Mouse (Mus musculus) heart, embryonic 11.5 days (tissue): ENCODE data around the gene Dlgap1. TPM values are rescaled to one million over a fixed set of nuclear protein-coding genes. Genes with fewer than 3 reads are reported as not detected.

ENCODE experiments used
- ATAC-seq: fragments of 200-750 bp; cut with Nextera tagmentation; replicated peaks from 2 replicates; pipeline ENCODE4 v1.8.0; 2017; ENCODE audit warnings: moderate library complexity; ENCODE audit not compliant: insufficient number of reproducible peaks, low FRiP score, low TSS enrichment
- H3K27ac ChIP-seq: fragments of 300-500 bp; sonication (generic); 2 replicates; pipeline ENCODE4 v1.5.1; 2014; ENCODE audit warnings: mild to moderate bottlenecking, low read depth, low read length
- H3K27me3 ChIP-seq: fragments of 300-500 bp; sonication (generic); 2 replicates; pipeline ENCODE4 v1.6.1; 2014; ENCODE audit warnings: mild to moderate bottlenecking, low read length, mixed read lengths; ENCODE audit not compliant: control insufficient read depth, insufficient read depth
- H3K36me3 ChIP-seq: fragments of 300-500 bp; sonication (generic); 2 replicates; pipeline ENCODE4 v1.6.1; 2014; ENCODE audit warnings: mild to moderate bottlenecking, low read length, moderate library complexity, mixed read lengths; ENCODE audit not compliant: control insufficient read depth, insufficient read depth
- H3K4me1 ChIP-seq: fragments of 300-500 bp; sonication (generic); 2 replicates; pipeline ENCODE4 v1.6.1; 2014; ENCODE audit warnings: low read length; ENCODE audit not compliant: control insufficient read depth, insufficient read depth
- H3K4me2 ChIP-seq: fragments of 300-500 bp; sonication (generic); 2 replicates; pipeline ENCODE4 v1.6.1; 2014; ENCODE audit warnings: mild to moderate bottlenecking, moderate library complexity
- H3K4me3 ChIP-seq: fragments of 300-500 bp; sonication (generic); 2 replicates; pipeline ENCODE4 v1.5.1; 2014; ENCODE audit warnings: low read depth, low read length
- H3K9ac ChIP-seq: fragments of 300-500 bp; sonication (generic); 2 replicates; pipeline ENCODE4 v1.6.1; 2014; ENCODE audit warnings: mild to moderate bottlenecking, low read depth, low read length, moderate library complexity
- H3K9me3 ChIP-seq: fragments of 300-500 bp; sonication (generic); replicated peaks from 2 replicates; pipeline ENCODE4 v1.6.1; 2016; ENCODE audit warnings: low read length; ENCODE audit not compliant: control insufficient read depth
- WGBS: fragments of 180-500 bp; shearing (Covaris S2); extraction: QIAGEN DNeasy Blood & Tissue Kit; methylation state at CpG from one replicate; pipeline ENCODE4 v1.1.7; 2014; ENCODE audit not compliant: insufficient replicate concordance; 5-methylcytosine and 5-hydroxymethylcytosine counted together
- polyA plus RNA-seq: library from polyadenylated mRNA; unstranded; fragments of >200 nt; fragmentation: Nextera tagmentation; extraction: Ambion mirVana; gene quantifications from 2 replicates; pipeline ENCODE4 v1.2.1, GENCODE M21; 2014

Dlgap1 gene
- polyA plus RNA-seq, 1 experiment from 2014 or later: 1.3 TPM

GRCm38 (mm10) chr17:70748476-70748830 is 779.6 kb downstream of the Dlgap1 start:
- Histone ChIP-seq H3K4me3 (peak overlapping the region; percentile 36), H3K27me3 (no peaks in the 10 kb centered on the region), H3K36me3 (no peaks in the 10 kb centered on the region), H3K9me3 (no peaks in the 10 kb centered on the region), H3K4me1 (peaks cover 16% of the 10 kb centered on the region; the same call in 1 of the 2 replicates), H3K27ac (peak overlapping the region; percentile 72), H3K9ac (peak overlapping the region; percentile 62; the same call in 1 of the 2 replicates), H3K4me2 (peak overlapping the region; percentile 73)
- WGBS: 11% methylated on average over 10 of the region's 10 CpGs
- ATAC-seq: no peak

- 44% methylated on average over 7 of the region's 7 CpGs for WGBS
- H3K9ac ChIP-seq: no peak overlapping the region
- H3K9me3 ChIP-seq: no peaks in the 10 kb centered on the region
- H3K4me2 ChIP-seq: no peak overlapping the region
- no peaks in the 10 kb centered on the region for H3K36me3 ChIP-seq
- no peak overlapping the region for H3K27ac ChIP-seq
- no peaks in the 10 kb centered on the region; the same call in 1 of the 2 replicates for H3K27me3 ChIP-seq
- H3K4me1 ChIP-seq: peaks cover 16% of the 10 kb centered on the region; the same call in 1 of the 2 replicates
- no peak overlapping the region for H3K4me3 ChIP-seq
- ATAC-seq: no peak
Measured at GRCm38 (mm10) chr17:70748964-70749650, 780.2 kb downstream of the Dlgap1 start.

GRCm38 (mm10) chr17:70750236-70751160 is 781.6 kb downstream of the Dlgap1 start:
- no peaks in the 10 kb centered on the region for H3K36me3 ChIP-seq
- ATAC-seq: no peak
- H3K27ac ChIP-seq: peak overlapping the region; percentile 83
- no peaks in the 10 kb centered on the region; the same call in 1 of the 2 replicates for H3K27me3 ChIP-seq
- H3K4me2 ChIP-seq: peak overlapping the region; percentile 71
- peak overlapping the region; percentile 76 for H3K9ac ChIP-seq
- WGBS: 28% methylated on average over 17 of the region's 17 CpGs
- peak overlapping the region; percentile 48 for H3K4me3 ChIP-seq
- no peaks in the 10 kb centered on the region for H3K9me3 ChIP-seq
- H3K4me1 ChIP-seq: peaks cover 16% of the 10 kb centered on the region; the same call in 1 of the 2 replicates

DNA sequence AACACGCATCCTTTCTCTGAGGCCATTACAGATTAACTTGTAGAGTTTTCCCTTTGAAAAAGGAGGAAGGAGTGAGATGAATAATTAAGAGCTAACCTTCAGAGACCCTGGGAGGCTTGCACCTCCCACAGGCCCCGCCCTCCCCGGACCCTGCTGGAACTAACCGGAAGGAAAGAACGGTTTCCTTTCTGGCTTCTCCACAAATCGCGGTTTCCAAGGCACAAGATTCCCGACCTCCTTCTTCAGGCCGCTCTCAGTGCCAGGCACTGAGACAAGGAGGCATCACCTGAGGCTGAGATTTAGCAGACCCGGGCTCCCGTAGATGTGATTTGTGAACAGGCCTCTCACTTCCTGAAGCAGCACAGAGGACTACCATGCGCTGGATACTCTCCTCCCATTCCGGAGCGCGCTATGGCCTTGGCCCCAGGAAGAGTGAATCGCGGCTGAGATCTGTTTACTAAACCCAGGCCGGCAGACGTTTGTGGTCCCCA is 782.3 kb downstream of the Dlgap1 start:
- ATAC-seq: no peak
- Histone ChIP-seq H3K27me3 (no peaks in the 10 kb centered on the region; the same call in 1 of the 2 replicates), H3K9ac (peak overlapping the region; percentile 76), H3K4me1 (peaks cover 16% of the 10 kb centered on the region; the same call in 1 of the 2 replicates), H3K27ac (peak overlapping the region; percentile 83), H3K36me3 (no peaks in the 10 kb centered on the region), H3K4me3 (peak overlapping the region; percentile 48), H3K4me2 (peak overlapping the region; percentile 71), H3K9me3 (no peaks in the 10 kb centered on the region)
- under 1% methylated on average over 19 of the region's 19 CpGs for WGBS

DNA sequence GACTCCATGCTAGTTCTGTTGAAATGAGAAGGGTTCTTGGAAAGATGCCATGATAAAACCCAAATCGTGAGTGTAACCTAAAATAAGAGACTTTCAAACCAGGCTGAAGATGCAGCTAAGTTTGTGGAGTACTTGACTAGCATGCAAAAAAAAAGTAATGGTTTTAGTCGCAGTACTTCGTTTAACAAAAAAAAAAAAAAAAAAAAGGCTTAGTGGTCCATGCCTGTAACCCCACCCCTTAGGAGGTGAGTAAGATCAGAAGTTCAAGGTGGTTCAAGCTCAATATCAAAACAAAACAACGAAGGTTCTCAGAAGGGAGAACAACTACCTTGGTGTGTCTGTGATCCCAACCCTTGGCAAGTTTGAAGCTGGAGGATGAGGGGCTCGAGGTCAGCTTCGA is 782.8 kb downstream of the Dlgap1 start:
- no peak for ATAC-seq
- peaks cover 15% of the 10 kb centered on the region; the same call in 1 of the 2 replicates for H3K4me1 ChIP-seq
- peak overlapping the region; percentile 48 for H3K4me3 ChIP-seq
- peak overlapping the region; percentile 83 for H3K27ac ChIP-seq
- no peaks in the 10 kb centered on the region; the same call in 1 of the 2 replicates for H3K27me3 ChIP-seq
- peak overlapping the region; percentile 76; the same call in 1 of the 2 replicates for H3K9ac ChIP-seq
- H3K4me2 ChIP-seq: peak overlapping the region; percentile 71
- H3K36me3 ChIP-seq: no peaks in the 10 kb centered on the region
- H3K9me3 ChIP-seq: no peaks in the 10 kb centered on the region
- 46% methylated on average over 6 of the region's 6 CpGs for WGBS

DNA sequence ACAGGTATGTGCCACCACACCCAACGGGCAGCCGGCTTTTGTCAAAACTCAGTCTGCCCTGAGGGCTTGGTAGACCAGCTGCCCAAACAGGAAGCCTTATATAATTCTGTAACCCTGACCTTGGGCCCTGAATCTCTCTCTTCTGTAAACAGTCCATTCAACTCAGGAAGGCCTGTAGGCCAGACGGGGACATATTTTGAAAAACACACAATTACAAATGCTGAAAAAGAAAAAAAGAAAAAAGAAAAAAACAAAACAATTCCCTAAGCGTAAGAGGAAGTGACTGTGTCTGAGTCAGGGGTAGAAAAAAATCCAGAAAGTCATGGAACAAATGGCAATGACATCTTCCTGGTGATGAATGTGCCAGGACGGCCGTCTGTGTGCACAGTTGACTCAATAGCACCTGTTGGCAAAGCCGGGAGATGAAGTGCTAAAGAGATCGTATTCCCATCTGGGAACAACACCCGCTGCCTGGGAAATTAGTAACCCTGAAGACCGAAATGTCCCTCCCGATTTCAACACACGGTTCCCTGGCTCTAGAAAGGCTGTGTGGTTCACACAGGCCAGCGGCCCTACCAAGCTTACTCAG is 784.7 kb downstream of the Dlgap1 start:
- Histone ChIP-seq H3K27ac (no peak overlapping the region), H3K36me3 (no peaks in the 10 kb centered on the region), H3K9ac (no peak overlapping the region), H3K9me3 (no peaks in the 10 kb centered on the region), H3K4me1 (peaks cover 7% of the 10 kb centered on the region; the same call in 1 of the 2 replicates), H3K4me3 (no peak overlapping the region), H3K4me2 (no peak overlapping the region), H3K27me3 (no peaks in the 10 kb centered on the region; the same call in 1 of the 2 replicates)
- no peak for ATAC-seq
- WGBS: 73% methylated on average over 13 of the region's 13 CpGs

GRCm38 (mm10) chr17:70754041-70754440 is 785.2 kb downstream of the Dlgap1 start:
- no peaks in the 10 kb centered on the region; the same call in 1 of the 2 replicates for H3K27me3 ChIP-seq
- peaks cover 5% of the 10 kb centered on the region; the same call in 1 of the 2 replicates for H3K4me1 ChIP-seq
- no peak overlapping the region for H3K4me2 ChIP-seq
- H3K9ac ChIP-seq: 0 out of 2 replicates have a peak overlapping the region, but pooled peaks have one; percentile 10
- no peak overlapping the region for H3K27ac ChIP-seq
- 80% methylated on average over 9 of the region's 9 CpGs for WGBS
- no peak overlapping the region for H3K4me3 ChIP-seq
- no peaks in the 10 kb centered on the region for H3K9me3 ChIP-seq
- no peaks in the 10 kb centered on the region for H3K36me3 ChIP-seq
- ATAC-seq: no peak

DNA sequence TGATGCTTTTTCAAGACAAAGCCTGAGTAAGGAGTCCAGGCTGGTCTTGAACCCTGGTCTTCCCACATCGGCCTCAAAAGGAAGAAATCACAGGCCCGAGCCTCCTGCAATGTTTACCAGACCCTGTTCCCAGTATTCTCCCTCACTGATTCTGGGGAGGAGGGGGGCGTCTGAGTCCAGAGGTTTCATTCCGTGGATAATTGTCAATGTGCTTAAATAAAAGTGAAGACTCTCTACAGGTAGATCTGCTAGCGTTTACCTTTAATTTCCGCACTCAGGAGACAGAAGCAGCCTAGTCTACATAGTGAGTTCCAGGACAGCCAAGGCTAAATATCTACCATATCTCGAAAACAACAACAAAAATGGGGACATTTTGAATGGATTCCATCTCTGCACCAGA is 785.8 kb downstream of the Dlgap1 start:
- Histone ChIP-seq H3K4me2 (peak overlapping the region; percentile 86), H3K4me3 (peak overlapping the region; percentile 44; the same call in 1 of the 2 replicates), H3K36me3 (no peaks in the 10 kb centered on the region), H3K4me1 (peaks cover 5% of the 10 kb centered on the region; the same call in 1 of the 2 replicates), H3K27ac (no peak overlapping the region), H3K9ac (0 out of 2 replicates have a peak overlapping the region, but pooled peaks have one; percentile 10), H3K9me3 (no peaks in the 10 kb centered on the region), H3K27me3 (no peaks in the 10 kb centered on the region; the same call in 1 of the 2 replicates)
- no peak for ATAC-seq
- WGBS: 53% methylated on average over 7 of the region's 7 CpGs
